Mouse (Mus musculus) erythroblast, embryonic 14.5 days (primary cell): ENCODE measurements around the gene Olfr263. TPM values are rescaled to one million over a fixed set of nuclear protein-coding genes. Genes with fewer than 3 reads are reported as not detected.
"Not testable (repeated sequence)": the region's sequence is repeated elsewhere in the genome, so short reads cannot be mapped to it uniquely, and the experiment has no call there.

ENCODE experiments used
- H3K27me3 ChIP-seq: 2 replicates; pipeline ENCODE4 v1.6.1; 2012; ENCODE audit warnings: inconsistent platforms; ENCODE audit not compliant: control insufficient read depth
- H3K36me3 ChIP-seq: 2 replicates; pipeline ENCODE4 v1.6.1; 2012; ENCODE audit warnings: mild to moderate bottlenecking, inconsistent platforms; ENCODE audit not compliant: control insufficient read depth
- H3K4me1 ChIP-seq: 2 replicates; pipeline ENCODE4 v1.6.1; 2012; ENCODE audit warnings: inconsistent platforms; ENCODE audit not compliant: control insufficient read depth
- H3K4me3 ChIP-seq: replicated peaks from 2 replicates; pipeline ENCODE3; 2012; ENCODE audit warnings: moderate library complexity, mild to moderate bottlenecking, inconsistent platforms
- H3K9me3 ChIP-seq: 2 replicates; pipeline ENCODE4 v1.6.1; 2012; ENCODE audit warnings: low read length, inconsistent platforms, mixed read lengths; ENCODE audit not compliant: control insufficient read depth
- GATA1 ChIP-seq: IDR thresholded peaks from 2 replicates; pipeline ENCODE4 v1.6.1; 2012; ENCODE audit warnings: low read length, inconsistent platforms, mixed read lengths
- TAL1 ChIP-seq: IDR thresholded peaks from 3 replicates; pipeline ENCODE4 v1.6.1; 2012; ENCODE audit warnings: low read length, inconsistent platforms, mixed read lengths
- polyA plus RNA-seq: library from polyadenylated mRNA; stranded (reverse); fragments of >175 nt; gene quantifications from 2 replicates; pipeline ENCODE4 v1.2.3, GENCODE M21; 2012

Gene Olfr263
- polyA plus RNA-seq: not detected in 2 replicates

DNA sequence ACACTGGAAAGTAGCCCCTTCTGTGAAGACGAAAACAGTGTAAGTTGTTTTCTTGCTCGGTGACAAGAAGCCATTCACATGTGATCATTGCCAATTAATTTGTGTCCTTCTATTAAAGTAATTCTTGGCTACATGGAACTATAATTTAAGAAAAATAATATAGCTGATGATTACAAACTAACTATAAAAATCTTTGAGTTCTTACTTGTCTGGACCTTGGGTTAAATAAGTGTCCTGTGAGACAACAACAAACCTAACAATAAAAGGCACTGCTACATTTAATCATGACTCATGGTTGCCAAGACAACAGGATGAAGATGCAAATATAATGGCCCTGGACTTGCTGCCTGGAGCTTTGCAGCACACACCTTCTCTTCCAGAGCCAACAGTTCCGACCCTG is at the start of gene Olfr263:
Olfr263 (plus strand) TSS at position 301 of the 400 bp plus-strand sequence.
- H3K4me1 ChIP-seq, H3K27me3 ChIP-seq, H3K36me3 ChIP-seq, H3K4me3 ChIP-seq, H3K9me3 ChIP-seq: not testable (repeated sequence)

DNA sequence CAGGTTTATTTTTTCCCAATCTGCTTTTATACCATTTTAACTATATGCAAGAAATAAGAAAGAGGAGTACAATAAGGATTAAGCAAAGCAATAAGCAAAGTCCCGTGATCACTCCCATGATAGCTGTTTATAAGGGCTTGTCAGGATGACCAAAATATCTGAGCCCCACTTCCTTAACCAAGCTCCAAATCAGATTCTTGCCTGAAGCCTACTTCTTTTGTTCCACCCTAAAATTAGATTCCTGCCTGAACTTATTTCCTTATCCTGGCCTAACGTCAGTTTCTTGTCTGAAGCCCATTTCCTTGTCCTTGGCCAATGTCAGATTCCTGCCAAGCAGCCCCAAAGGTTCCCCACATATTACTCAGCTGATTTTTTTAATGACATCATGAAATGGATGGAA is 46.8 kb upstream of the Olfr263 start:
- no peaks in the 10 kb centered on the region for H3K36me3 ChIP-seq
- H3K27me3 ChIP-seq: no peaks in the 10 kb centered on the region
- H3K4me1 ChIP-seq: no peaks in the 10 kb centered on the region
- no peak overlapping the region for H3K4me3 ChIP-seq
- no peaks in the 10 kb centered on the region for H3K9me3 ChIP-seq
- TF ChIP-seq TAL1: no peak

DNA sequence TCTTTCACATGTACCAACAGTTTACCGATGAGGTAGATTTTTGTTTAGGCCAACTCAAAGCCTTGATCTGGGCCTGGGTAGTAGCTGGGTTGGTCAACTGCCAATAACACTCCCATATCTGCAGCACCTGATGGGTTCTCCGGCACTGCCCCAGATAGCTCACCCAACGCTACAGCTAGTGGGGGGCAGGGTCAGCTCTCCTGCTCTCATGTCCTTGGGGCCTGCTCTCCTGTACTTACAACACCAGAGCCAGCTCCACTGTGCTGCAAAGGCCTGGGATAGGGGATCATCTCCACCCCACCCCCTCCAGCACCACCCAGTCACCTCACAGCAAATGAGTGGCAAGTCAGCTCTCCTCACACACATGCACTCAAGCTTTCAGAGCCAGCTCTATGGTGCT is 19.7 kb upstream of the Olfr263 start:
- Histone ChIP-seq H3K9me3 (no peaks in the 10 kb centered on the region), H3K4me1 (no peaks in the 10 kb centered on the region), H3K27me3 (no peaks in the 10 kb centered on the region), H3K36me3 (no peaks in the 10 kb centered on the region), H3K4me3 (no peak overlapping the region)
- no peak for TF ChIP-seq TAL1
- no peak for TF ChIP-seq GATA1

DNA sequence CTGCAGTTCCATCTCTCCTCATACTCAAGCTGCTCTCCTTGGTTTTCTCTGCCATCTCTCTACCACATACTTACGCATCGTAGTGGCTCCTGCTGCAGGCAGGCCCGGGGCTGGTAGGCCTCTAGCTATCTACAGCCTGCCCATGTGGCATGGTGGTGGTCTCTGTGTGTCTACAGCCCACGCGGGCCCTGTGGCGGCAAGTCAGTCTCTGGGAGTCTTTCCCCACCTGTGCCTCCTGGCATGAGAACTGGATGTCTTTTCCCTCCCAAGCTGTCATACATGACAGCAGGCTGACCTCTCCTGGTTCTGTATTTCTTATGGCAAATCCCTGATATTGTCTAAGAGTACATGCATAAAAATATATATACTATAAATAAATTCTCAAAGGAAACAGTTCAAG is 19.0 kb upstream of the Olfr263 start:
- H3K4me1 ChIP-seq: no peaks in the 10 kb centered on the region
- TF ChIP-seq TAL1 (no peak), GATA1 (no peak)
- no peaks in the 10 kb centered on the region for H3K36me3 ChIP-seq
- H3K4me3 ChIP-seq: no peak overlapping the region
- H3K27me3 ChIP-seq: no peaks in the 10 kb centered on the region
- H3K9me3 ChIP-seq: no peaks in the 10 kb centered on the region

DNA sequence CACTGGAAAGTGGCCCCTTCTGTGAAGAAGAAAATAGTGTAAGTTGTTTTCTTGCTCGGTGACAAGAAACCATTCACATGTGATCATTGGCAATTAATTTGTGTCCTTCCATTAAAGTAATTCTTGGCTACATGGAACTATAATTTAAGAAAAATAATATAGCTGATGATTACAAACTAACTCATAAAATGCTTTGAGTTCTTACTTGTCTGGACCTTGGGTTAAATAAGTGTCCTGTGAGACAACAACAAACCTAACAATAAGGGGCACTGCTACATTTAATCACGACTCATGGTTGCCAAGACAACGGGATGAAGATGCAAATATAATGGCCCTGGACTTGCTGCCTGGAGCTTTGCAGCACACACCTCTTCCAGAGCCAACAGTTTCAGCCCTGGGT is 18.3 kb upstream of the Olfr263 start, which contains the start of gene Olfr1369-ps1:
Olfr1369-ps1 (plus strand) TSS at position 301 of the 400 bp plus-strand sequence.
- H3K36me3 ChIP-seq, H3K27me3 ChIP-seq, H3K9me3 ChIP-seq, H3K4me1 ChIP-seq, H3K4me3 ChIP-seq: not testable (repeated sequence)

DNA sequence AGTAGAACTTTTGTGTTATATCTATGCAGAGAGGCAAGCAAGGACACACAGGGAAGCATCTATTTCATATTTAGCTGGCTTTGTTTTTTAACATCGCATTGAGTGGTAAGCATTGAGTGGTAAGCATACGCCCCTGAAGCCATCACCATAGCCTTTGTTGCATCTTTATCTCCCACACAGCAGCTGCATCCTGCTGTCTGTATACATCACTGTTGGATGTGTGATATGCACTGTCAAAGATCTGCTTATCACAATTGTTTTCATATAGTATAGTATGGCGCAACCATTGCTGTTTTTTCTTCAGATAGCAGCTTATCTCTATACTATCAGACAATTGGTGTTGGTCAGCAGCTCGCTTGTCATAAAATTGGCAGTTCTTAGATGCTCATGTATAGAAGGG is 15.3 kb upstream of the Olfr263 start:
- Histone ChIP-seq H3K27me3 (no peaks in the 10 kb centered on the region), H3K9me3 (no peaks in the 10 kb centered on the region), H3K4me3 (no peak overlapping the region), H3K4me1 (no peaks in the 10 kb centered on the region), H3K36me3 (no peaks in the 10 kb centered on the region)
- no peak for TF ChIP-seq GATA1
- no peak for TF ChIP-seq TAL1

DNA sequence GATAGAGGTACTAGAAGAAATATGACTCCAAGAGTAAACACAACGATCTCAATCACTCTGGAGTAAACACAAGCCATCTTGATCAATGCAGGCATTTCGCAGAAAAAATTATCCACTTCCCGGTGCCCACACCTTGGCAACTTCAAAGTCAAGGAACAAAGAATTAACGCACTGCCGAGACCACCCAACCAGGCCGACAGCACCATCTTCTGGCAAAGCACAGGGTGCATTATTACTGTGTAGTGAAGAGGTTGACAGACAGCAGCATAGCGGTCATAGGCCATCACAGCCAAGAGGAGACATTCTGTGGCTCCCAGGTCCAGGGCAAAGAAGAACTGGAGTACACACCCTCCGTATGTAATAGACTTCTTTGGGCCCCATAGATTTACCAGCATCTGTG is 13.0 kb downstream of the Olfr263 start:
- H3K9me3 ChIP-seq: no peaks in the 10 kb centered on the region
- H3K27me3 ChIP-seq: no peaks in the 10 kb centered on the region; the same call in 1 of the 2 replicates
- H3K36me3 ChIP-seq: no peaks in the 10 kb centered on the region
- H3K4me3 ChIP-seq: no peak overlapping the region
- no peaks in the 10 kb centered on the region for H3K4me1 ChIP-seq
- TF ChIP-seq TAL1: no peak
- no peak for TF ChIP-seq GATA1

DNA sequence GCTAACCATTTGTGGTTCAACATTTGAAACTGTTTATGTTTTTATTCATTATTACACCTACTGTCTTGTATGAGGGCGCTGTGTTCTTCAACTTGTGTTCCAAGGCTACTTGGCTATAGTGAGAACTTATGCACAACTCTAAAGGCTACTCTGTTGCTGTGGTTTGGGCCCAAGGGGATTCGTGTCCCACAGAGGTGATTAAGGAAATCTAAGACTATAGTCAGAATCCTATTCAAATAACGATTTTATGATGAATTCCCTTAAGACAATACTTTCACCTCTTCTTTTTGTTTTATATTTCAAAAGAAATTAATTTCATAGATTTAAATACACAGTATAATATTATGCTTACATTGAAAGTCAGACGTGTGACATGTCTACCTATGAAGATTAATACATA is 16.3 kb downstream of the Olfr263 start, which contains the start of gene Olfr1368:
Olfr1368 (minus strand) TSS at position 101 of the 400 bp plus-strand sequence.
- no peaks in the 10 kb centered on the region; the same call in 1 of the 2 replicates for H3K27me3 ChIP-seq
- TF ChIP-seq GATA1 (no peak), TAL1 (no peak)
- H3K4me1 ChIP-seq: no peaks in the 10 kb centered on the region
- H3K4me3 ChIP-seq: no peak within 1 kb of the TSS
- no peaks in the 10 kb centered on the region for H3K36me3 ChIP-seq
- H3K9me3 ChIP-seq: no peaks in the 10 kb centered on the region

DNA sequence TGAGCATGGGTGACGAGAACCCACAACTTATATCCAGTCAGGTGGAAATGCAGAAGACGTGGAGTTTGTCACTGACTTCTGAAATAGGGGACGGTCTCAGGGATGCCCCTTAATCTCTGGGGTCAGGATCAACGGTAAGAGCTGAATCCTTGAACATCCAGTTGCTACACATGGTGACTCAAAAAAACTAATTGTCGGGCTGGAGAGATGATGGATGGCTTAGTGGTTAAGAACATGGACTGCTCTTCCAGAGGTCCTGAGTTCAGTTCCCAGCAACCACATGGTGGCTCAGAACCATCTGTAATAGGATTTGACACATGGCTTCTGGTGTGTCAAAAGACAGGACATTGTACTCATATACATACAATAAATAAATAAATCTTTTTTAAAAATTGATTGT is 26.4 kb downstream of the Olfr263 start:
- TF ChIP-seq GATA1: no peak
- TF ChIP-seq TAL1: no peak
- Histone ChIP-seq H3K4me1 (peaks cover 22% of the 10 kb centered on the region), H3K27me3 (peaks cover 47% of the 10 kb centered on the region), H3K9me3 (no peaks in the 10 kb centered on the region), H3K36me3 (no peaks in the 10 kb centered on the region), H3K4me3 (no peak overlapping the region)

DNA sequence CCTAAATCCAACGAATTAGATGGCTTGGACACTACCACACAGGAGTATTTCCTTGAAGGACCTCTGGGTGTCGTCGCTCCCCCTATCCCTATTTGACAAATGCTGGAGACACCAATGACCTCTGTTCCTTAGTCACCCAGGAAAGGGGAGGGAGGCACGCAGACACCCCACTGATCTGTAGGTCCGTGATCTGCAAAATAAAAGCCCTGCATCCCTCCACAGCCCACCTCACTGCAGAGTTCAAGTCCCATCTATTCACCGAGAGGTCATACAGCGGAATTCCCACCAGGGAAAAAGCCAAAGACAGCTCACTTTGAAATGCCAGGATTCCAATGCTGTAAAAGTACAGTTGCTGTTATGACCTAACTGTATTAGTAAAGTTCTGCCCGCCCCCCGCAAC is 28.6 kb downstream of the Olfr263 start:
- TF ChIP-seq GATA1 (no peak), TAL1 (no peak)
- Histone ChIP-seq H3K9me3 (no peaks in the 10 kb centered on the region), H3K4me1 (peaks cover 31% of the 10 kb centered on the region), H3K27me3 (peaks cover 49% of the 10 kb centered on the region), H3K36me3 (no peaks in the 10 kb centered on the region), H3K4me3 (no peak overlapping the region)
